Mouse (Mus musculus): ENCODE measurements around the gene Lamtor5. TPM values are rescaled to one million over a fixed set of nuclear protein-coding genes. Genes with fewer than 3 reads are reported as not detected.

The Lamtor5 gene
- 76.1 and 77.0 TPM in 2 replicates for total RNA-seq (2014; rRNA removed)
- polyA plus RNA-seq (2015; fragmentation: Nextera tagmentation; extraction: Ambion mirVana): 188 and 228 TPM in 2 replicates

DNA sequence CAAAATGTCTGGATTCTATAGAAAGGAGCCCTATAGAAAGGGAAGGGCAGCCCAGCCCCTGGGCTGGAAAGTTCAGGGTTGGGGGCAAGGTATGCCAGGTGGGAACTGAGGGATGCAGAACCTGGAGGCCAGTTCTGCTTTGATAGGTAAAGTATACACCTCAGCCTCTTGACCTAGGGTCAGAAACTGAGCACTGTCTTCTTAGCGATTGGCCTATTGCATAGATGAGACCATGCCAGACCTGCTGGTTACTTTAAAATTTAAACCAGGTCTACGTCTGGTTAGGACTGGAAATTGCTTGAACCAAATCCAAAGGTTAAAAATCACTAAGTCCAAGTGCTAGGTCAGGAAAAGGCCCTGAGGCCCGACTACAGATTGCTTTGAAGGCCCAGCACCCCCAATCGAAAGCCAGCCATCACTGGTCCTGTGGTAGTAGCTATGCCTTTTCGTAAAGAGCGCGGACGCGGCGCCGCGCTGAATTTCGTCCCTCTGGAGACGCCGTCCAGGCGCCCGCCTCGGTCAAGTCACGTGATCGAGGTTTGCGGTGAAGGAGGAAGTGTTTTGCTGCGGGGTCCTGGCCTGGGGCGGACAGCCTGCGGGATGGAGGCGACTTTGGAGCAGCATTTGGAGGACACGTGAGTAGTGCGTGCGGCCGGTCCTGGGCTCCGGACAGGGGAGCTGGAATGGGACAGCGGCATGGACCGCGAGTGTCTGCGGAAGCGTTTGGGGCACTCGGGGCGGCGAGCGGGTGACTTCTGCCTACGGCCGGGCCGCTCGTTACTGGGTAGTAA, at the start of gene Lamtor5:
Gene Lamtor5 (plus strand): TSS at position 380 of the 791 bp plus-strand sequence.
- Histone ChIP-seq H3K4me1 (ENCODE audit: insufficient read depth) (peaks cover 4% of the 10 kb centered on the region; the same call in 1 of the 2 replicates), H3K9ac (peak within 1 kb of the TSS; percentile 67), H3K27me3 (ENCODE audit: insufficient read depth, low read length) (no peaks in the 10 kb centered on the region; the same call in 1 of the 2 replicates), H3K4me3 (ENCODE audit: low read depth, low read length) (peak within 1 kb of the TSS; percentile 73), H3K4me2 (ENCODE audit: low read depth) (peak within 1 kb of the TSS; percentile 67), H3K36me3 (ENCODE audit: insufficient read depth) (peaks cover 8% of the 10 kb centered on the region), H3K27ac (ENCODE audit: low read depth, low read length) (no peak within 1 kb of the TSS), H3K9me3 (ENCODE audit: low read length) (no peaks in the 10 kb centered on the region)
- DNase-seq: peak; percentile 93
- peak; percentile 93 for ATAC-seq
- 3% methylated on average over 43 of the region's 43 CpGs for WGBS
- TF ChIP-seq CTCF (IDR thresholded peaks at IDR 0.05; ENCODE audit: low read depth): no peak

DNA sequence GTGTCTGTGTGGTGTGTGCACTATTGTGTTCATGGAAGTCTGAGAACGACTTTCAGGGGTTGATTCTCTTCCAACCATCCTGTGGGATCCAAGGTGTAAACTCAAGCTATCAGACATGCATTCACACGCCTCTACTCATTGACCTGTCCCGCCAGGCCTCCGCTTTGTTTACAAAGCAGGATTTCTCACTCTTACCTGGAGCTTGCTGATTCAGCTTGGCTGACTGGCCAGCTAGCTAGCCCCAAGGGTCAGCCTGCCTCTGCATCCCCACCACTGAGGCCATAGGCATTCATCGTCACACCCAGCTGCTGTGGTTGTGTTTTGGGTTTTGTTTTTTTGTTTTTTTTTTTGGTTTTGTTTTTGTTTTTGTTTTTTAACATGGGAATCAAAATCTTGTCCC, 49.4 kb upstream of the Lamtor5 start:
- Histone ChIP-seq H3K27ac (ENCODE audit: low read depth, low read length) (no peak overlapping the region), H3K4me1 (ENCODE audit: insufficient read depth) (no peaks in the 10 kb centered on the region), H3K27me3 (ENCODE audit: insufficient read depth, low read length) (no peaks in the 10 kb centered on the region), H3K4me3 (ENCODE audit: low read depth, low read length) (no peak overlapping the region), H3K36me3 (ENCODE audit: insufficient read depth) (no peaks in the 10 kb centered on the region), H3K9me3 (ENCODE audit: low read length) (no peaks in the 10 kb centered on the region), H3K4me2 (ENCODE audit: low read depth) (no peak overlapping the region), H3K9ac (no peak overlapping the region)
- 85% methylated on average over 5 of the region's 5 CpGs for WGBS
- DNase-seq: no peak
- ATAC-seq: no peak
- TF ChIP-seq CTCF (IDR thresholded peaks at IDR 0.05; ENCODE audit: low read depth): no peak

GRCm38 (mm10) chr3:107229822-107230221, 48.8 kb upstream of the Lamtor5 start:
- WGBS: 75% methylated on average over 5 of the region's 5 CpGs
- TF ChIP-seq CTCF (IDR thresholded peaks at IDR 0.05; ENCODE audit: low read depth): no peak
- H3K4me1 ChIP-seq (ENCODE audit: insufficient read depth): no peaks in the 10 kb centered on the region
- no peaks in the 10 kb centered on the region for H3K27me3 ChIP-seq (ENCODE audit: insufficient read depth, low read length)
- no peak overlapping the region for H3K4me2 ChIP-seq (ENCODE audit: low read depth)
- no peak overlapping the region for H3K9ac ChIP-seq
- ATAC-seq: no peak
- no peaks in the 10 kb centered on the region for H3K9me3 ChIP-seq (ENCODE audit: low read length)
- H3K27ac ChIP-seq (ENCODE audit: low read depth, low read length): no peak overlapping the region
- H3K36me3 ChIP-seq (ENCODE audit: insufficient read depth): no peaks in the 10 kb centered on the region
- no peak overlapping the region for H3K4me3 ChIP-seq (ENCODE audit: low read depth, low read length)
- no peak for DNase-seq

GRCm38 (mm10) chr3:107230527-107230926, 48.1 kb upstream of the Lamtor5 start, which contains the start of gene A630076J17Rik:
Gene A630076J17Rik (plus strand): TSS chr3:107230614.
- DNase-seq (no peak), ATAC-seq (no peak)
- Histone ChIP-seq H3K27ac (ENCODE audit: low read depth, low read length) (no peak within 1 kb of the TSS), H3K4me3 (ENCODE audit: low read depth, low read length) (no peak within 1 kb of the TSS), H3K27me3 (ENCODE audit: insufficient read depth, low read length) (no peaks in the 10 kb centered on the region), H3K4me1 (ENCODE audit: insufficient read depth) (no peaks in the 10 kb centered on the region), H3K9me3 (ENCODE audit: low read length) (no peaks in the 10 kb centered on the region), H3K36me3 (ENCODE audit: insufficient read depth) (no peaks in the 10 kb centered on the region), H3K9ac (no peak within 1 kb of the TSS), H3K4me2 (ENCODE audit: low read depth) (no peak within 1 kb of the TSS)
- whole genome bisulfite sequencing: 76% methylated on average over 1 of the region's 1 CpGs
- no peak for TF ChIP-seq CTCF (IDR thresholded peaks at IDR 0.05; ENCODE audit: low read depth)

GRCm38 (mm10) chr3:107231202-107231601, 47.5 kb upstream of the Lamtor5 start:
- no peak overlapping the region for H3K27ac ChIP-seq (ENCODE audit: low read depth, low read length)
- no peaks in the 10 kb centered on the region for H3K27me3 ChIP-seq (ENCODE audit: insufficient read depth, low read length)
- DNase-seq (no peak), ATAC-seq (no peak)
- H3K36me3 ChIP-seq (ENCODE audit: insufficient read depth): no peaks in the 10 kb centered on the region
- H3K9me3 ChIP-seq (ENCODE audit: low read length): no peaks in the 10 kb centered on the region
- H3K4me3 ChIP-seq (ENCODE audit: low read depth, low read length): no peak overlapping the region
- no peak for TF ChIP-seq CTCF (IDR thresholded peaks at IDR 0.05; ENCODE audit: low read depth)
- no peak overlapping the region for H3K4me2 ChIP-seq (ENCODE audit: low read depth)
- H3K9ac ChIP-seq: no peak overlapping the region
- 67% methylated on average over 4 of the region's 4 CpGs for WGBS
- H3K4me1 ChIP-seq (ENCODE audit: insufficient read depth): no peaks in the 10 kb centered on the region

DNA sequence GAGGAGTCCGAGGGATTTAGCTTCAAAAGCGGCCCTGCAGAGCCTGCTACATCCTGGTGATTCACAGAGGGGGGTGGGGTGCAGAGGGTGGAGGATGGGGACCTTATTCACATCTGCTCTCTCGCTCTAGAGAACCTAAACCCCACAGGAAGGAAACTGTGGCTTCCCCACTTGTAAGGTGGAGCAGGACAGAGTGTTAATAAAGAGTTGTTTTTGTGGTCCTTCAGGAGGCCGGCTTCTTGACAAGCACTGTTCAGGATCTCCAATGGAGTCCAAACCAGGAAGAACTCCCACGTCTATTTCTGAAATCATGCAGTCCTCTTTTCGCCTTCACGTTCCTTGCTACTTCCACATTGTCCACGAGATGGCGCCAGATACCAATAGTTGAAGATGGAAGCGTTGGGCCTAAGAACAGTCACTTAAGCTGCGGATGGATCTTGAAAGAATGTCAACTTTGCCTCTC, 45.3 kb upstream of the Lamtor5 start:
- DNase-seq: peak; percentile 97
- Histone ChIP-seq H3K27ac (ENCODE audit: low read depth, low read length) (no peak overlapping the region), H3K27me3 (ENCODE audit: insufficient read depth, low read length) (no peaks in the 10 kb centered on the region), H3K36me3 (ENCODE audit: insufficient read depth) (no peaks in the 10 kb centered on the region), H3K9ac (peak overlapping the region; percentile 25; the same call in 1 of the 2 replicates), H3K4me1 (ENCODE audit: insufficient read depth) (no peaks in the 10 kb centered on the region), H3K4me3 (ENCODE audit: low read depth, low read length) (no peak overlapping the region), H3K4me2 (ENCODE audit: low read depth) (peak overlapping the region; percentile 35), H3K9me3 (ENCODE audit: low read length) (no peaks in the 10 kb centered on the region)
- peak; percentile 90 for ATAC-seq
- 6% methylated on average over 11 of the region's 11 CpGs for WGBS
- peak; percentile 98 for TF ChIP-seq CTCF (IDR thresholded peaks at IDR 0.05; ENCODE audit: low read depth)

DNA sequence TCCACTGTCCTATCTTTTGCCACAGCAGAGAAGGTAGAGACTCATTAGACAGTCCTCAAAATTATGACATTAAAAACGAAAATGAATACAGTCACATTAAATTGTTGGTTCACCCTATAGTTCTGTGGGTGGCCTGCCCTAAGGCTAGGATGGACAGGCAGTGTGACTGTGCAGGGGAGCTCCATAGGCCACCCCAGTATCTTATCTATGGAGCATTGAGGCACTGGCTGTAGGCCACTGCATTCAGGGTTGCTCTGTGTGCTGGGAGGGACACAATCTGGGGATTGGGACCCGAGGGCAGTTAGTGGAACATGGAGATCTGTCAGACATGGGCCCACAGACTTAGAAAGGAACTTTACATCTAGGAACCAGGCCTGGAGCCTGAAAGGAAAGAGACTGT, 44.7 kb upstream of the Lamtor5 start:
- no peak overlapping the region for H3K4me2 ChIP-seq (ENCODE audit: low read depth)
- no peak overlapping the region for H3K27ac ChIP-seq (ENCODE audit: low read depth, low read length)
- no peak overlapping the region for H3K9ac ChIP-seq
- H3K9me3 ChIP-seq (ENCODE audit: low read length): no peaks in the 10 kb centered on the region
- no peaks in the 10 kb centered on the region for H3K4me1 ChIP-seq (ENCODE audit: insufficient read depth)
- no peaks in the 10 kb centered on the region for H3K27me3 ChIP-seq (ENCODE audit: insufficient read depth, low read length)
- no peaks in the 10 kb centered on the region for H3K36me3 ChIP-seq (ENCODE audit: insufficient read depth)
- H3K4me3 ChIP-seq (ENCODE audit: low read depth, low read length): no peak overlapping the region
- 22% methylated on average over 2 of the region's 2 CpGs for WGBS
- no peak for TF ChIP-seq CTCF (IDR thresholded peaks at IDR 0.05; ENCODE audit: low read depth)
- ATAC-seq: no peak
- no peak for DNase-seq
